Mouse (Mus musculus) megakaryocyte, adult 5-6 weeks (primary cell): ENCODE measurements at regions not wholly inside any gene's neighbourhood (a gene's known extent, or its start where the extent isn't known, plus 50 kb on each side); places are given as distances from the start of the nearest gene placed in this dataset.
"Not testable (repeated sequence)": the region's sequence is repeated elsewhere in the genome, so short reads cannot be mapped to it uniquely, and the experiment has no call there.

Experiments used
- ATAC-seq: 2 replicates; pipeline ENCODE4 v1.8.0; 2016; ENCODE audit warnings: mild to moderate bottlenecking, inconsistent platforms; ENCODE audit not compliant: poor library complexity, severe bottlenecking

DNA sequence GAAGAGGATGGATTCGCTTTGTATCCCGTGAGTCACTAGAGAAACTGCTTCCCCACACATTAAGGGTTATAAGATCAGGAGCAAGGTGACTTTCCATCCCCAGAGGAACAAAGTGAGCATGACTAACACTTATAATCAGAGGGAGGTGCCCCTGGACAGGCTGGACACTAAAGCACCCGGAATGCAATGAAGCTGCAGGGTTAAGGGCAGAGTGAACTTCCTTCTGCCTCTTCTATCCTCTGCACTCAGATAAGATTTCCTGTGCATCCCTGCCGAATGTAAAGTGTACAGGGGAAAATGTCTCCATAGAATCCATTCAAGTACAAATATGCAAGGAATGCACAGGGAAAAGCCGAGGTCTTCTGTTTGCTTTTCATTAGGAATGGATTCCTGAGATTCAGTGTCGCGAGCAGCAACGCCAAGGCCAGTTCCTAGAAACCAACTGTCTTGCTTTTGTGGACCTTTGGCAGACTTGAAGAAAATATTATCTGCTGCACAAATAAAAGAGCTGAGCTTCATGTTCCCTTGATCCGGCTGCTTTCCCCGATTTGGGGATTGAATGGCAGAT, 58.5 kb upstream of the Fbxl7 start:
- ATAC-seq: no peak

DNA sequence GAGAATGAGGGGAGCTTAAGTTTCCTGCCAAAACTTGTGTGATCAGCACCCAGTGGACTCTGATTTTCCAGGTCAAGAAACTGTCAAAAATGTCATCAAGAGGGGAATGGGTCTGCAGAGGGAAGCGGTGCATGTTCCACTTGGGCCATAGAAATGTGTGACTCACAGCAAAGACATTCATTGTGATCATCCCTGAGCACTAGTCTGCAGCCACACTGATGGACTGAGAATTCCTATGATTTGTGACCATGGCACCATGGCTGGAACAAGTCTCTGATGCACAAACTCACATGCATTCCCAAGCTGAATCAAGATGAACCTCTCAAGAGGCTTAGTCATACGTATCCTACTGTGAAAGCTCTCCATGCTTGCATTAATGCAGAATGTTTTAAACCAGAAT, 63.6 kb upstream of the Fbxl7 start:
- ATAC-seq: no peak

GRCm38 (mm10) chr15:26968392-26969025, 73.1 kb upstream of the Fbxl7 start:
- ATAC-seq: no peak

- no peak for ATAC-seq
Observed at GRCm38 (mm10) chr15:26970770-26971169, 75.4 kb upstream of the Fbxl7 start.

GRCm38 (mm10) chr15:26993054-26993453, 97.7 kb upstream of the Fbxl7 start:
- no peak for ATAC-seq

- ATAC-seq: no peak
Observed at GRCm38 (mm10) chr15:27009069-27009468, 113.7 kb upstream of the Fbxl7 start.

GRCm38 (mm10) chr15:27013906-27014658, 118.7 kb upstream of the Fbxl7 start:
- ATAC-seq: no peak

GRCm38 (mm10) chr15:27014659-27014974, 119.2 kb upstream of the Fbxl7 start:
- no peak for ATAC-seq

DNA sequence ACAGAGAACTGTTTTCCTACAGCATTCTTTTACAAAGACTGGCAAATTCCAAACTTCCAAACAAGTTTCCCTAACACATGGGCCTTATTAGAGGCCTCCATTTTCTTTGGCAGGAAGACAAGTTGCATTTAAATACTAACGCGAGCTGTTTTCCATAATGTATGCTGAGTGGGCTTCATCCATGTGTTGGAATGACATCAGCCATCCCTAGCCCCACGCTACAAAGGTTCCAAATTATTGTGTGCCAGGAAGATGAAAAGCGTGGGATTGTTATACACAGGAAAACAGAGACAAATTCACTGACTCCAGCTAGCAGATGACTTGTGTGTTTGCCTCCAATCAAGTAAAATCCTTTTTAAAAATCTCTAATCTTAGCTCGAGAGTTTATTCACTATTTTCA, 125.1 kb upstream of the Fbxl7 start:
- ATAC-seq: no peak

DNA sequence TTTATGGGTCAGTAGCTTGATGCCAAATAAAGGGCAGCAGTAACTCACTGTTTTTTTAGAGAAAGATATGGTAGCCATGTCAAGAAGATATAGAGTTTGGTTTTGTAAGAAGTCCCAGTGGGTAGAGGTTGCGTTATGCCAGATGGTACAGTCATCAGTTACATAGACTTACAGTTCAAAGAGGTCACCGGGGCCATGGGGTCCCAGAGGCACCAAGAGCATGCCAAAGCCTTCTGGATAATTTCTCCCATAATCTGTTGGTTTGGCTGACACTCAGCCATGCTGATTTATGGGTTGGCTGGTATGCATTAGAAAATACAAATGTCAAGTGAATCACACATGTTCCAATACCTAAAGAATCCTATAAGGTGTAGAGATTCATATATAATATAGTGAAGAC, 137.9 kb upstream of the Fbxl7 start:
- ATAC-seq: no peak

GRCm38 (mm10) chr15:27043788-27044187, 148.4 kb upstream of the Fbxl7 start:
- no peak for ATAC-seq

GRCm38 (mm10) chr15:27050673-27051072, 155.3 kb upstream of the Fbxl7 start:
- ATAC-seq: no peak

- no peak for ATAC-seq
Observed at GRCm38 (mm10) chr15:27063456-27063855, 168.1 kb upstream of the Fbxl7 start.

- ATAC-seq: no peak
Observed at GRCm38 (mm10) chr15:27063971-27064370, 168.6 kb upstream of the Fbxl7 start.

- ATAC-seq: no peak
Observed at GRCm38 (mm10) chr15:27067691-27068090, 172.3 kb upstream of the Fbxl7 start.

DNA sequence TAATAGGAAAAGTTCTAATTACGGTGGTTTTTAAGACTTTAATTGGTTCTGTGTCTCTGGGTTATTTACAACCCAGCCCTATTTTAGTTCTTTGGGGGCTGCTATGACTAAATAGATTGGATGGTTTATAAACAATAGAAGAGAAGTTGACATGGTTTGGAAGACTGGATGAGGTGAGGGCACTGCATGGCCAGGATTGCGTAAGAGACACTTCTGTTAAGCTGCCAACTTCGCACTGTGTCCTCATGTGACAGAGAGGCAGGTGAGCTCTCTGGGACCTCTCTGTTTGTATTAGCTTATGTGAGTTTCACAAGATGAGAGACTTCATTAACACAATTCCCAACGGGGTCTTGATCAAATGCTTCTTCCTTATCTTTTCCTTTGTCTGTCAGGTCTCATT, 182.5 kb upstream of the Fbxl7 start:
- ATAC-seq: no peak

- ATAC-seq: no peak
Observed at GRCm38 (mm10) chr15:27082826-27083225, 187.4 kb upstream of the Fbxl7 start.

DNA sequence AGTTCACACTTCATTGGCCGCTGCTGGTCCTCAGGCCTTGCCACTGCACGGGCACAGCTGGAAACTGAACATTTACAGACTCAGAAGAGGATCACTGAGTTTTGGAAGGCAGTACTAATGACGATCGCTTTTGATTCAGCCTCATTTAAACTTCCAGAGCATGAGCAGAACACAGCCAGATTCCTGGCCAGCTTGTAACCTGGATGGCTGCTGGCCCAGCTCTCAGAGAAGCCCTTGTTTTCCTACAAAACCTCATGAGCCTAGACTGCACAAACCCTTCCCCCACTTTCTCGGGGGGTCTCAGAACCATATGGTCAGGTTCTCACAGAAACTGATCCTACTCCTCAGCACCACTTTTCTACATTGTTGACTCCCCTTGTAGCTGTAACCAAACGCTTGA, 188.2 kb upstream of the Fbxl7 start:
- no peak for ATAC-seq

- ATAC-seq: no peak
Observed at GRCm38 (mm10) chr15:27089155-27089554, 193.8 kb upstream of the Fbxl7 start.

DNA sequence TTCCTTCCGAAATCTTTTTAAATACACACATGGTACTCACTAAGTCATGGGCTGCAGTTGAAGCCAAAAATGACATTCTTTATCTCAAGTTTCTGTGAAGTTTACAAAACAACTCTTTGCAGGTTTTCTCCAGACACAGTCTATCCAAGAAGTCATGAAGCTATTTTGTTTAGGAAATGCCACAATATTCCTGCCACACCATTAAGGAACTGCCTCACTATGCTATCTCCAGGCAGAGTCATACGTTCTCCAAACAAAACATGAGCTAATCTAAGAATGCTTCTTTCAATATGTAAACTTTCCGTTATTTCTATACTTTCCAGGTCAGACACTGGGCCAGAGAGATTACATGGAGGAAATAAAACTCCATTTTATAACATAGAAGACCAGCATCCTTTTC, 198.7 kb upstream of the Fbxl7 start:
- no peak for ATAC-seq

- ATAC-seq: no peak
Observed at GRCm38 (mm10) chr15:27095231-27095630, 199.9 kb upstream of the Fbxl7 start.

DNA sequence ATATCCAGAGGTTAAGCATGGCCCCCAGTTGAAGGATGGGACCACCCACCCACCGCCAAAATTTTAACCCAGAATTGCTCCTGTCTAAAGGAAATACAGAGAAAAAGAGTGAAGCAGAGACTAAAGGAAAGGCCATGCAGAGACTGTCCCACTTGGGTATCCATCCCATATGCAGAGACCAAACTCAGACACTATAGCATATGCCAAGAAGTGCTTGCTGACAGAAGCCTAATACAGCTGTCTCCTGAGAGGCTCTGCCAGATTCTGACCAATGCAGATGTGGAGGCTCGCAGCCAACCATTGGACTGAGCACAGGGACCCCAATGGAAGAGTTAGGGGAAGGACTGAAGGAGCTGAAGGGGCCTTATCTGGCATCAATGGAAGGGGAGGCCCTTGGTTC, 206.2 kb upstream of the Fbxl7 start:
- not testable (repeated sequence) for ATAC-seq

DNA sequence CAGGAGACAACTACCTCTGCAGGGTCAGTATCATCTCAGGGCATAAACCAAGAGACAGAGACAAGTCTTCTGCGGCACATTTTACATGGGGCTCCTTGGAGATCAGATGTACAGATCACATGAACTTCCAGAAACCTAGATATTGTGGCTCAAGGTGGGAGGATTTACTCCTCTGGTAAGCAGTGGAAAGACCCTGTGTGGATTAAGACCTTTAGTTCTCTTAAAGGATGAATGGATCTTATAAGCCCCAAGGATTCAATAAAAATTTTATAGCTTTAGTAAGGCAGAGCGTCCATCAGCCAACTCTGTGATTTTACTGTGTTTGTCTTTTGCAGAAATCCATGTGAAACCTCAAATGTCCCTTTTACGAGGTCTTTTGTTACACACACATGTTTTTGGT, 213.8 kb upstream of the Fbxl7 start:
- no peak for ATAC-seq
